Mouse (Mus musculus): ENCODE measurements at regions not wholly inside any gene's neighbourhood (a gene's known extent, or its start where the extent isn't known, plus 50 kb on each side); places are given as distances from the start of the nearest gene placed in this dataset.
A peak's percentile ranks its signal among the peaks of the same experiment; 100 is the strongest.

DNA sequence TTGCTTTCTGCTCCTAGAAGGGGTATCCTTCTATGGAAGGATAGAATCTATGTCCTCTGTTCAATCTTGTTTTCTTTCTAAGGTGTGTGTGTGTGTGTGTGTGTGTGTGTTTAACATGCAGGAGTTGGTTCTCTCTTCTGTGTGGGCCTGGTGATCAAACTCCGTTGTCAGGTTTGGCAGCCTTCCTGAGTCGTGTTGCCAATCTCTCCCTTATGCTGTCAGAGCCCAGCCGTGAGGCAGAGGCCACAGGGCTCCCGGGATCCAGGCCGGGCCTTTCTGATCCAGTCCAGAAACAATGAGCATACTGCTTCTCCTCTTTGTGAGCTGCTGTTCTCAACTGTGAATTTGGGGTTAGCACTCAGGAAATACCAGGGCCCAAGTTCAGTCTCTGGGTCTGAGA lies 55.1 kb upstream of the Polg start:
- intact Hi-C loops (cut with DNase I): loop anchor here (2.0 kb wide), 1 partner anchor 14 kb away; no protein-coding TSS in a partner anchor
- no peak for DNase-seq (ENCODE audit: low spot score in 2 of 2)

DNA sequence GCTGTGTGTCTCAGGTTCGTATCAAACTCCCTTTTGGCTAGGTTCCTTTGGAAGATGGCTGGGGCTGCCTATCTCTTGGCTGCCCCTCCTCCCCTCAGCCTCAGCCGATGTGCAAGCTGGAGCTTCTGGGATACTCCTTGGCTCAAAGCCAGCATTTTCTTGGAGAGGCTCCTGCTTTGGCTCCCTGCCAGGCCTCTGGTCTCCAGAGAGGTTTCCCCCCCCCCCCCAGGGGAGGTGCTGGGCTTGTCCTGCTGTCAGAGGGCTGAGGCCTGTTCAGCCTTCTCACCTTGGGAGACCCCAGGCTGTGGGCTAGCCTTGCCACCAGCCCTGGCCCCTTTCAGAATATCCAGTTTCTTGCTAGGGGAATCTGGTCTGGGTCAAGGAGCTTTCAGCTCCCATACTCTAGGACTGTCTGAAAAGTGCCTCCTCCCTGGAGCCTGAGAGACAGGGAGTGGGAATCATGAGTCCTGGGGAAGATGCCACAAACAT lies 54.1 kb upstream of the Polg start:
- peak in 1 of 2 experiments; percentile 65 for DNase-seq (ENCODE audit: low spot score in 2 of 2)
- intact Hi-C loops (cut with DNase I): loop anchor here (2.0 kb wide), 1 partner anchor 15 kb away; no protein-coding TSS in a partner anchor

DNA sequence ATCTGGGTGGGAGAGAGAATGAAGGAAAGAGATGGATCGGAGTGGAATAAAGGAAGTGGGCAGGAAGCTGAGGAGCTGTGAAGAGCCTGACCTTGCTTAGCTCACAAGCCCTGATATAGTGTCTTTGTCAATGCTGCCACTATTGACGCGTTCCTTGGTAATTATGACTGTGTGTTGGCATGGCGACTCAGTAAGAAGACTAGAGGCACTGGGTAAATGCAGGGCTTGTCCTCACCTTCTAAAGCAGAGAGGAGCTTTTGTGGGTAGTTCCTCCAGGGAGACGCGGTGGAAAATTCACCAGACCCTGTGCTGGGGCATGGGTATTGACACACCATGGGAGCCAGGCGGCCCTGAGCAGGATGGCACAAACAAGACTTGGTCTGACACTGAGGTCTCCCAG lies 52.8 kb upstream of the Polg start:
- intact Hi-C loops (cut with DNase I): no loop called here
- no peak for DNase-seq (ENCODE audit: low spot score in 2 of 2)

GRCm38 (mm10) chr7:79517581-79518337 lies 51.6 kb upstream of the Polg start:
- intact Hi-C loops (cut with DNase I): no loop called here
- DNase-seq (ENCODE audit: low spot score in 2 of 2): no peak

GRCm38 (mm10) chr7:79516287-79516686 lies 50.1 kb upstream of the Polg start:
- DNase-seq (ENCODE audit: low spot score in 2 of 2): no peak
- intact Hi-C loops (cut with DNase I): no loop called here
